ENCODE assay signal across 8 mouse cellular contexts in the genomic region with DNA sequence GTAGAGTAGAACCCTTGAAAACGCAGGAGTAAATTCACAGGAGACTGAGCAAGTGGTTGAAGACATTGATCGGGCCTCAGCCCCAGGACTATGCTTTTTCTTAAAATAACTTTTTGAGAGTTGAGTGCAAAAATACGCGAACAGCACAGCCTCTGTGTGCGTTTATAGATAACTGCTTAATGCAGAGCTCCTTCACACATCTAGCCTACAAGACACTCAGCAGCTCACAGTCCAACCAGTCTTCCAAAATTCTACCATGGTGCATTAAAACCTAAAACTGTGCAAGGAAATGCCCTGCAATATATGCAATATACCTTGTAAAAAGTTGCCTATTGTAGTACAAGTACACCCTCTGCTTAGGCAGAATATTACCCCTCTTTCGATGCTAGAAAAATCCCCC. TPM values are rescaled to one million over a fixed set of nuclear protein-coding genes. Genes with fewer than 3 reads are reported as not detected.
A peak's percentile ranks its signal among the peaks of the same experiment; 100 is the strongest.
DNase-seq lines count a peak whose midpoint lies in the region; ATAC-seq and TF ChIP-seq lines count a peak whose summit lies in the region.

No protein-coding gene starts in this region.

- TF ChIP-seq POLR2A in MEL (IDR thresholded peaks at IDR 0.05; ENCODE audit: control insufficient read depth in 1 of 2, insufficient read depth in 1 of 2, low read depth in 1 of 2, low read length in 2 of 2, poor library complexity in 1 of 2), result no peak

- H3K79me2 ChIP-seq in MEL (ENCODE audit: control insufficient read depth, insufficient read depth, low read length, poor library complexity), result peaks cover 6% of the 10 kb centered on the region

- peak overlapping the region; percentile 84 for H3K9ac ChIP-seq in heart, embryonic 14.5 days (ENCODE audit: low read length)
- H3K9ac ChIP-seq in MEL (ENCODE audit: control insufficient read depth, low read depth, low read length, poor library complexity, severe bottlenecking), result peak overlapping the region; percentile 57
- no peak overlapping the region for H3K9ac ChIP-seq in hindbrain, embryonic 11.5 days (ENCODE audit: low read depth, low read length)

- no peak for TF ChIP-seq CTCF in MEL (IDR thresholded peaks at IDR 0.05 in 2 of 3, conservative IDR thresholded peaks at IDR 0.05 in 1 of 3; ENCODE audit: control insufficient read depth in 1 of 3, insufficient read depth in 1 of 3, low read depth in 2 of 3, low read length in 3 of 3, poor library complexity in 1 of 3, severe bottlenecking in 1 of 3)

- H3K9me3 ChIP-seq in heart, embryonic 14.5 days (ENCODE audit: control insufficient read depth, low read length), result no peaks in the 10 kb centered on the region
- H3K9me3 ChIP-seq in MEL (replicated peaks; ENCODE audit: insufficient read depth, low read length), result no peaks in the 10 kb centered on the region
- no peaks in the 10 kb centered on the region for H3K9me3 ChIP-seq in hindbrain, embryonic 11.5 days (ENCODE audit: control insufficient read depth, low read length)
- H3K9me3 ChIP-seq in midbrain, embryonic 10.5 days (replicated peaks), result no peaks in the 10 kb centered on the region

- TF ChIP-seq EP300 in MEL (IDR thresholded peaks at IDR 0.05; ENCODE audit: low read depth in 1 of 2, low read length in 2 of 2), result no peak

- H3K4me3 ChIP-seq in heart, embryonic 14.5 days (ENCODE audit: control insufficient read depth in 1 of 2, insufficient read depth in 1 of 2, low read depth in 1 of 2, low read length in 2 of 2), result peak overlapping the region in 1 of 2 experiments; percentile 59; a peak in 2 of 4 replicates
- H3K4me3 ChIP-seq in MEL (ENCODE audit: control insufficient read depth in 1 of 2, insufficient read depth in 1 of 2, low read depth in 2 of 2, low read length in 2 of 2), result peak overlapping the region; percentile 30 to 67
- no peak overlapping the region for H3K4me3 ChIP-seq in hindbrain, embryonic 11.5 days (ENCODE audit: low read depth, low read length)
- peak overlapping the region; percentile 73 for H3K4me3 ChIP-seq in midbrain, embryonic 10.5 days

- TF ChIP-seq RAD21 in MEL (IDR thresholded peaks at IDR 0.05; ENCODE audit: low read depth, low read length), result no peak

- peak overlapping the region; percentile 98 for H3K4me2 ChIP-seq in heart, embryonic 14.5 days (ENCODE audit: low read length)
- no peak overlapping the region; the same call in 1 of the 2 replicates for H3K4me2 ChIP-seq in hindbrain, embryonic 11.5 days (replicated peaks; ENCODE audit: low read depth, low read length)

- intact Hi-C loops in heart, postnatal 14 days (cut with DNase I), result loop anchor here (5.0 kb wide), 2 partner anchors 38 to 93 kb away; no protein-coding TSS in a partner anchor

- no peak for DNase-seq in heart, postnatal 14 days
- DNase-seq in MEL (ENCODE audit: low read depth, low spot score), result peak; percentile 73
- peak; percentile 37 for DNase-seq in hindbrain, embryonic 11.5 days (ENCODE audit: low spot score)
- no peak for DNase-seq in midbrain, embryonic 10.5 days (ENCODE audit: low spot score)
- DNase-seq in layer of hippocampus, postnatal 36 days, result no peak
- DNase-seq in c-Kit-positive CD71-positive TER-119-positive erythroid progenitor cells, embryonic 14.5 days (ENCODE audit: low spot score), result no peak

- peak overlapping the region; percentile 60 to 85; a peak in 3 of 4 replicates for H3K27ac ChIP-seq in heart, embryonic 14.5 days (replicated peaks in 1 of 2; ENCODE audit: control insufficient read depth in 1 of 2, insufficient read depth in 1 of 2, low read depth in 2 of 2, low read length in 2 of 2)
- H3K27ac ChIP-seq in MEL (ENCODE audit: control insufficient read depth, low read depth, low read length), result peak overlapping the region; percentile 68
- H3K27ac ChIP-seq in hindbrain, embryonic 11.5 days (ENCODE audit: low read depth, low read length), result no peak overlapping the region
- peak overlapping the region; percentile 63 for H3K27ac ChIP-seq in midbrain, embryonic 10.5 days (replicated peaks)

- 6% methylated on average over 6 of the region's 6 CpGs for whole genome bisulfite sequencing in heart, embryonic 14.5 days
- WGBS in hindbrain, embryonic 11.5 days, result 17% methylated on average over 6 of the region's 6 CpGs
- WGBS in midbrain, embryonic 10.5 days, result 15% methylated on average over 6 of the region's 6 CpGs

- no peak for ATAC-seq in heart, embryonic 14.5 days (ENCODE audit: insufficient number of reproducible peaks, insufficient read depth, low FRiP score, low read depth)
- no peak for ATAC-seq in hindbrain, embryonic 11.5 days (ENCODE audit: low FRiP score)
- no peak for ATAC-seq in erythroblast, adult 5-6 weeks (replicated peaks; ENCODE audit: low FRiP score, poor library complexity, severe bottlenecking)

- peaks cover 17% of the 10 kb centered on the region for H3K36me3 ChIP-seq in heart, embryonic 14.5 days (ENCODE audit: control insufficient read depth, insufficient read depth, low read length)
- peaks cover 0 to 9% of the 10 kb centered on the region in 2 experiments; a peak in 2 of 4 replicates for H3K36me3 ChIP-seq in MEL (ENCODE audit: control insufficient read depth in 1 of 2, insufficient read depth in 2 of 2, low read length in 2 of 2)
- no peaks in the 10 kb centered on the region for H3K36me3 ChIP-seq in hindbrain, embryonic 11.5 days (ENCODE audit: control insufficient read depth, insufficient read depth, low read length)
- no peaks in the 10 kb centered on the region for H3K36me3 ChIP-seq in midbrain, embryonic 10.5 days

- peaks cover 11% of the 10 kb centered on the region for H3K27me3 ChIP-seq in heart, embryonic 14.5 days (ENCODE audit: control insufficient read depth, insufficient read depth, low read length)
- no peaks in the 10 kb centered on the region for H3K27me3 ChIP-seq in MEL (ENCODE audit: control insufficient read depth in 1 of 2, insufficient read depth in 2 of 2, low read length in 2 of 2)
- peaks cover 14% of the 10 kb centered on the region for H3K27me3 ChIP-seq in hindbrain, embryonic 11.5 days (ENCODE audit: control insufficient read depth, insufficient read depth, low read length)
- peaks cover 53% of the 10 kb centered on the region for H3K27me3 ChIP-seq in midbrain, embryonic 10.5 days (ENCODE audit: low read depth, poor library complexity, severe bottlenecking)

- H3K4me1 ChIP-seq in heart, embryonic 14.5 days (ENCODE audit: control insufficient read depth in 2 of 2, insufficient read depth in 2 of 2, low read length in 2 of 2), result peaks cover 19 to 38% of the 10 kb centered on the region in 2 experiments
- peaks cover 3 to 10% of the 10 kb centered on the region in 2 experiments; a peak in 3 of 4 replicates for H3K4me1 ChIP-seq in MEL (ENCODE audit: control insufficient read depth in 1 of 2, insufficient read depth in 2 of 2, low read length in 2 of 2)
- H3K4me1 ChIP-seq in hindbrain, embryonic 11.5 days (replicated peaks; ENCODE audit: control insufficient read depth, insufficient read depth, low read length), result peaks cover 7% of the 10 kb centered on the region; the same call in 1 of the 2 replicates
- H3K4me1 ChIP-seq in midbrain, embryonic 10.5 days, result peaks cover 48% of the 10 kb centered on the region

TF ChIP-seq in MEL, 35 proteins besides CTCF, POLR2A, EP300 and RAD21:
- TF ChIP-seq TCF12 (IDR thresholded peaks at IDR 0.05; ENCODE audit: low read depth, low read length) (no peak), GATA1 (IDR thresholded peaks at IDR 0.05; ENCODE audit: low read depth, low read length) (peak; percentile 24; the same call in 1 of the 2 replicates)
TF ChIP-seq in MEL: peak in this region for 1.

RNA-seq across cellular contexts. Expression of a gene that starts 0.6 kb away (rescaled TPM):
- polyA plus RNA-seq in heart, embryonic 14.5 days (2014; fragmentation: Nextera tagmentation; extraction: Ambion mirVana), result 5.5 and 5.6 TPM in 2 replicates
- total RNA-seq in heart, postnatal 14 days (2021), result 10 to 100 TPM; 76.8 to 79.6 TPM
- 3.4 and 3.7 TPM in 2 replicates for total RNA-seq in MEL (2012; rRNA removed)
- polyA plus RNA-seq in MEL (2012; ENCODE audit: insufficient read depth in 1 of 2, insufficient read length in 2 of 2, low read depth in 1 of 2, low replicate concordance in 2 of 2, missing spikeins in 1 of 2), result 1 to 10 TPM in 1 of 2 experiments, not detected in 1; 9.2 TPM
- polyA plus RNA-seq in hindbrain, embryonic 11.5 days (2014; fragmentation: Nextera tagmentation; extraction: Ambion mirVana), result 2.9 and 4.3 TPM in 2 replicates
- 2.2 and 2.8 TPM in 2 replicates for polyA plus RNA-seq in midbrain, embryonic 10.5 days (2016; fragmentation: Nextera tagmentation; extraction: Ambion mirVana)
- 2.3 and 4.0 TPM in 2 replicates for total RNA-seq in erythroblast, adult 5-6 weeks (2015; ENCODE audit: low replicate concordance)
- total RNA-seq in erythroblast, adult 5-6 weeks (2017; ENCODE audit: low replicate concordance), result 2.4 and 3.2 TPM in 2 replicates
- 10 to 100 TPM; 24.2 to 25.2 TPM for total RNA-seq in layer of hippocampus, postnatal 36 days (2021)

Comparison
In these comparisons a context has a peak if more than half of its experiments do, and no peak if none do; other contexts are left out.
1. DNase-seq: peak in MEL (single experiment) and hindbrain, embryonic 11.5 days (single experiment); none in heart, postnatal 14 days (0 of 2), midbrain, embryonic 10.5 days (single experiment), layer of hippocampus, postnatal 36 days (0 of 2) and c-Kit-positive CD71-positive TER-119-positive erythroid progenitor cells, embryonic 14.5 days (single experiment).